Mouse (Mus musculus) lung, postnatal 36 days (tissue): ENCODE results near the gene Cxcr5.

Source experiments
- DNase-seq: peaks from one replicate; pipeline ENCODE4 v3.0.0; 2022; ENCODE audit warnings: mixed read lengths

Cxcr5 gene

DNA sequence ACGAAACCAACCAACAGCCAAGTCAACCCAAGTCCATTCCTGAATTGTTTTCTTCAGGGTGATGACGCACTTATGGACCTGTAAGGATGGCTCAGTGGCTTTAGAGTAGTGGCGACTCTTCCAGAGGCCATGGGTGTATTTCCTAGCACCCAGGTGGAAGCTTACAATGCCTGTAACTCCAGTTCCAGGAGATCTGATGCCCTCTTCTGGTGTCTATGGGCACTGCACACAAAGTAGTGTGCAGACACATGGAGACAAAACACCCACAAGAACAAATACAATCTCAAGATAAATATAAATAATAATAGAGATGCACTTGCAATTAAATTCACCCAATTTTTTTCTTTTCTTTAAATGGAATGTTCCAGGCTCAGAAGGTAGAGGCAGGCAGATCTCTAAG is 85.7 kb downstream of the Cxcr5 start:
- no peak for DNase-seq

DNA sequence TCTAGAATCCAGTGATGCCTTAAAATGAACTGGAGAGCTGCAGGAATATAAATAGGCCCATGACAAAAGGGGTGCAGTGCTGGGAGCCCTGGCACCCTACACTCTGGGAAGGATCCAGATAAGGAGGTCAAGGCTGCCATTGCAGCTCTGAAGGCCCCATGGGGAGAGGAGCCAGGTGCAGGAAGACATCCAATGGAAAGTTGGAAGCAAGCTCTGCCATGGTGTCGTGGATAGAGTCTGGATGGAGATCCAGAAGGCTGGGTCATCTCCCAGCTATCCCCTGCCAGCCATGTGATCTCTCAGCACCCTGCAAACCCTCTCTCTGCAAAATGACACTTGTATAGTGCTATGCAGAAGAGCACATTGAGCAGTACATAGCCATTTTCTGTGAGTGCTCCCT is 87.3 kb downstream of the Cxcr5 start:
- no peak for DNase-seq

DNA sequence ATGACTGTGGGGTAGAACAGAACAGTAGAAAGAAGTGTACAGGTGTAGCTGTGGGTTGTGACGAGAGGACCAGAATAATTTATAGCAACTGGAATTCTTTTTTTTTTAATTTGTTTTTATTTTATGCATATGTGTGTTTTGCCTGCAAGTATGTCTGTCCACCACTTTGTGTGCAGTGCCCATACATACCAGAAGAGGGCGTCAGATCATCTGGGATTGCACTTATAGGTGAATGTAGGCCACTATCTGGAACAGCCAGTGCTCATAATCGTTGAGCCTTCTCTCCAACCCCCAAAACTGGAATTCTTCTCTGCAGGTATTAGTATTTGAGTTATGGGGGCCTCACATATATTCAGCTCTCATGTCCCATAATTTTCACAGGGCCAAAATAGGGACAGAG is 88.5 kb downstream of the Cxcr5 start:
- DNase-seq = no peak

DNA sequence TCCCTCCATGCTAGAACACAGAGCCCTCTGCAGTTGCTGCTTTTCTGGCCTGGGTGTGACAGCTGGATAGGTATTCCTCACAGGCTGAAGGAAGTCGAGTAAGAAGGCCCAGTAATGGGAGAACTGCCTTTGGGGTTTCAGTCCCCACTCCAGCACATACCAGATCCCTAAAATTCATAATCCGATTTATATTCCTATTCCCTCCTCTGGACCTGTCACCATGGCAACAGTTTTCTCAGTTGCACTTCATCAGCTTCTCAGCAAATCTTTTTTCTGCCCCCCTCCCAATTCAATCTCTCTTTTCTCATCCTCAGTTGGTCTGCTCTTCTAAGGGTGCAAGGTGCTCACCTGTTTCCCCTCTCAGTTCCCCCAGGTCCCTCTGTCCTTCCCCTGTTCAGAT is 92.9 kb downstream of the Cxcr5 start:
- DNase-seq = no peak

DNA sequence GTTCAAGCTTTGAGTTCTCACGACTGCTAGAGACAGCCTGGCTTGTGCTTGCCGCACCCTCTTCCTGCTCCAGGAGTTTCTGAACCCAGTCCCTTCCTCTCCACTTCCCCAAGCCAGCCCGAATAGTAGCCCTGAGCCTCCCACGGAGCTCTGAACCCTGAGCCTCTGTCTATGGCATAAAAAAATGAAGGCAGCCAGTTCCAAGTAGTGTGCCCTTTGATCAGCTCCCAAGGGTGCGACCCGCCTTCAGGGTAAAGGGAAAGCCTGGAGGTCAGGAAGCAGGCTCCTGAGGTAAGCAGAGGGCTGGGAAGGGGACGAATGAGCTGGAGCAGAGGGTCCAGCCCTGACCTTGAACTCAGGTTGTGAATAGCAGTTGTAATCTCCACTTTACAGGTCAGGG is 93.5 kb downstream of the Cxcr5 start:
- DNase-seq = no peak

DNA sequence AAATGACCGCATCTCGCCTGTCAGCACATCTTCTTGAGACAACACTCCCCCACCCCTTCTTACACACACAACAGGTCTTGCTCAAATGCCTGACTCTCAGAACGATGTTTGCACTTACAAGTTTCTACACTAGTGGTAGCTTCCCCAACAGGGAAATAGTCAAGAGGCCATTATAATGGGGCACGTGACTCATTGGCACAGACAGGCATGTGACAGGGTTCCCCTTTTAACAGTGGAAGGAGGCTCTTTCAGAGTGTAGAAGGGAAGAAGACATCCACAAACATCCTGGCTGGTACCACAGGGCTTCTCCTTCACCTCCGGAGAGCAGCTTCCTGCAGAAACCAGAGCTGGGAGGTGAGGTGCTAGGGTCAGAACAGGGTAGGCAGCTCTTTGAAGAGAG is 99.7 kb downstream of the Cxcr5 start:
- peak; percentile 80 for DNase-seq
